Mouse (Mus musculus) kidney, postnatal 14 days (tissue): ENCODE results near the gene Ccdc78.

Experiments
- DNase-seq: peaks from one replicate; pipeline ENCODE4 v3.0.0; 2022; ENCODE audit warnings: mixed read lengths

Gene Ccdc78

DNA sequence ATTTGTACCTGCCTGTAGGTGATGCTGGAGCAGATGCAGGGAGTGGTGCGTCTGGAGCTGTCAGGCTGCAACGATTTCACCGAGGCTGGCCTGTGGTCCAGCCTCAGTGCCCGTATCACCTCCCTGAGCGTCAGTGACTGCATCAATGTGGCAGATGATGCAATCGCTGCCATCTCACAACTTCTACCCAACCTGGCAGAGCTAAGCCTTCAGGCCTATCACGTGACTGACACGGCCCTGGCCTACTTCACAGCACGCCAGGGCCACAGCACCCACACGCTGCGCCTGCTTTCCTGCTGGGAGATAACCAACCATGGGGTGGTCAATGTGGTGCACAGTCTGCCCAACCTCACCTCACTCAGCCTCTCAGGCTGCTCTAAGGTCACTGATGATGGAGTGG is 31.3 kb downstream of the Ccdc78 start:
- no peak for DNase-seq

DNA sequence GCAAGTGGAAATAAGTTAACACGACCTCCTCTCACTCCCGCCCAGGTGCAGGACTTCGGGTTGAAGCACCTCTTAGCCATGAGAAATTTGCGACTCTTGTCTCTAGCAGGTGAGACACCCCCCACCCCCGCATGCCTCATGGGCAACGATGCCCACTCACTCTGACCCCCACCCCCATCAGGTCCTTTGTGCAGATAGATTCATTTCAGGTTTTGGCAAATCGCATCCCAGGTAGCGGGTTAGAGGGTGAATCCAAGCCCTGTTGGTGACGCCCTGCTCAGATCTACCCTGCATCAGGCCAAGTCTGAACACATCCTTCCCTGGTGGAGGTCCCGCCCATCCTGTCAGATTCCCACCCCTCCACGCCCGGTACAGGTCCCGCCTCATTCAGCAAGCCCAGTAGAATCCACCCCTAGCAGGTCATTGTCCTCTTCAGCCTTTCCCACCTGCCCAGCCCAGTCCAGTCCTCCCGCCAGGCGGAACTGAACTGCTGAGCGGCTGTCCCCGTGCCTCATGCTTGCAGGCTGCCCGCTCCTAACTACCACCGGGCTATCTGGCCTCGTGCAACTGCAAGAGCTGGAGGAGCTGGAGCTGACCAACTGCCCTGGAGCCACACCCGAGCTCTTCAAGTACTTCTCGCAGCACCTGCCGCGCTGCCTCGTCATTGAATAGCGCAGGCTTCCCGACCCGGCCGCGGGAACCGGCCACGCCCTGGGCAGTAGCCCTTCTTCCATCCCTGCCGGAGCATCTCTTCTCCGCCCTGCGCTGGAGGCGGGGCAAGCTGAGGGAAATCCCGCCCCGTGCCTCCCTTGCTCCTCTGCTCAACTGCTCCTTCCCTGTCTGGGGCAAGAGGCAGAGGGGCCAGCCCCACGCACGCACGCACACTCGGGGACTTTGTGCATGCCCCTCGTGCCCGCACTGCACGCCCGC is 32.7 kb downstream of the Ccdc78 start:
- DNase-seq: no peak

DNA sequence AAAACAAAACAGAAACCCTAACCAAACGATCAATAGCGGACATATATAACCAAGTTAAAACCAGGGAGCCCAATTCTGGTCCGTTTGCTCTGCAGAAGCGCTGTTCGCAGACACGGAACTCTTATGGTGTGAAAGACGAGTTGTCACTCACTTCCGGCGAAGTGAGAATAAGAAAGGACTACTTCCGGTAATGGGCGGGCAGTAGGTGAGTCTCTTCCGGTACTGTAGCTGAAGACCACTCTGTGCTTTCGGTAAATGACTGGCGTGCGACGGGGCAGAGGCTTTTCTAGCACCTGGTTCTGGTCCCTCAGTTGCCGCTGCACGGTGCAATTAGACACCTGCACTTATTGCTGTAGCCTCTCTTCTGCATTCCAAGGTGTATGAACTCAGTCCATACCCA is 37.1 kb downstream of the Ccdc78 start, which contains the start of gene Wdr24:
Gene Wdr24 (plus strand): TSS at position 176 of the 400 bp plus-strand sequence.
- DNase-seq: peak; percentile 86

DNA sequence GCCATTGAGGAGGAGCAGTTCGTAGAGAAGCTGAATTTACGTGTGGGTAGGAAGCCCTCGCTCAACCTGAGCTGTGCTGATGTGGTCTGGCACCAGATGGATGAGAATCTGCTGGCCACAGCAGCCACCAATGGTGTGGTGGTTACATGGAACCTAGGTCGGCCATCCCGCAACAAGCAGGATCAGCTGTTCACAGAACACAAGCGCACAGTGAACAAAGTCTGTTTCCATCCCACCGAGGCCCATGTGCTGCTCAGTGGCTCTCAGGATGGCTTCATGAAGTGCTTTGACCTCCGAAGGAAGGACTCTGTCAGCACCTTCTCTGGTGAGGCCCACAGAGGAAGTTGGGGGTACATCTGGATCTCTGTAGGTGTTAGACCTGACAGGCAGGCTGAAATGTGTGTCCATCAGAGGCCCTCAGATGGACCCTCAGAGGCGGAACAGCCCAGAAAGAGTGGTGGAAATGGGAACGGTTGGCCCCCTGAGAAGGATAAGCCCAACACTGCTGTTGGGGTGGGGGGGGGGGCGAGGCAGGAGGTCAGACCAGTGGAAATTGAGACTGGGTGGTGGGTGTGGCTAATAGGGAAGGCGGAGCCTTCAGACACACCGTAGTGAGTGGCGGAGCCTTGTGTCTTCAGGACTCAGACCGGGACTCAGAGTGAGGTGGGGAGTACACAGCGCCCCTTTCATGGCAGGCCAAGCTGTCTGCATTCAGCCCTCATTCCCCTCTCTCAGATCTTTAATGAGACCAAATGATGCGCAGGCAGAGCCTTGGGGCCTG is 38.2 kb downstream of the Ccdc78 start:
- DNase-seq: no peak

- DNase-seq: no peak
Observed at GRCm38 (mm10) chr17:25825311-25825710, 38.9 kb downstream of the Ccdc78 start.

DNA sequence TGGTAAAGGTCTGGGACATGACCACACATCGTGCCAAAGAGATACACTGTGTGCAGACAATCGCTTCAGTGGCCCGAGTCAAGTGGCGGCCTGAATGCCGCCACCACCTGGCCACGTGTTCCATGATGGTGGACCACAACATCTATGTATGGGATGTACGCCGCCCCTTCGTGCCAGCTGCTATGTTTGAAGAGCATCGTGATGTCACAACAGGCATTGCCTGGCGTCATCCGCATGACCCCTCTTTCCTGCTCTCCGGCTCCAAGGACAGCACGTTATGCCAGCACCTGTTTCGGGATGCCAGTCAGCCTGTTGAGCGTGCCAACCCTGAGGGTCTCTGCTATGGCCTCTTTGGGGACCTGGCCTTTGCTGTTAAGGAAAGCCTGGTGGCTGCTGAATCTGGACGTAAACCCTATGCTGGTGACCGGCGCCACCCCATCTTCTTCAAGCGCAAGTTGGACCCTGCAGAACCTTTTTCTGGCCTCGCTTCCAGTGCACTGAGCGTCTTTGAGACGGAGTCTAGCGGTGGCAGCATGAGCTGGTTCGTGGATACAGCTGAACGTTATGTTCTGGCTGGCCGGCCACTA is 39.7 kb downstream of the Ccdc78 start:
- no peak for DNase-seq

DNA sequence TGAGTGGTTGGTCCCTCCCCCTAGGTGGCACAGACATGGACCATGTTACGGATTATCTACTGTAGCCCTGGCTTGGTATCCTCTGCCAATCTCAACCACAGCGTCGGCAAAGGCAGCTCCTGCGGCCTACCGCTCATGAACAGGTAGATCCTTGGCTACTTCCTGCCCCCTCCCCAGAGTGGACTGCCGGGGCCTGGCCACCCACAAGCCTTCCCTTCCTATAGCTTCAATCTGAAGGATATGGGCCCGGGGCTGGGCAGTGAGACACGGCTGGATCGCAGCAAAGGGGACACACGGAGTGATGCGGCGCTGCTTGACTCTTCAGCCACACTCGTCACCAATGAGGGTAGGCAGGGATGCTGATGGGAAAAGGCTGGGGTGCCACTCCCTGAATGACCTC is 40.6 kb downstream of the Ccdc78 start:
- no peak for DNase-seq

DNA sequence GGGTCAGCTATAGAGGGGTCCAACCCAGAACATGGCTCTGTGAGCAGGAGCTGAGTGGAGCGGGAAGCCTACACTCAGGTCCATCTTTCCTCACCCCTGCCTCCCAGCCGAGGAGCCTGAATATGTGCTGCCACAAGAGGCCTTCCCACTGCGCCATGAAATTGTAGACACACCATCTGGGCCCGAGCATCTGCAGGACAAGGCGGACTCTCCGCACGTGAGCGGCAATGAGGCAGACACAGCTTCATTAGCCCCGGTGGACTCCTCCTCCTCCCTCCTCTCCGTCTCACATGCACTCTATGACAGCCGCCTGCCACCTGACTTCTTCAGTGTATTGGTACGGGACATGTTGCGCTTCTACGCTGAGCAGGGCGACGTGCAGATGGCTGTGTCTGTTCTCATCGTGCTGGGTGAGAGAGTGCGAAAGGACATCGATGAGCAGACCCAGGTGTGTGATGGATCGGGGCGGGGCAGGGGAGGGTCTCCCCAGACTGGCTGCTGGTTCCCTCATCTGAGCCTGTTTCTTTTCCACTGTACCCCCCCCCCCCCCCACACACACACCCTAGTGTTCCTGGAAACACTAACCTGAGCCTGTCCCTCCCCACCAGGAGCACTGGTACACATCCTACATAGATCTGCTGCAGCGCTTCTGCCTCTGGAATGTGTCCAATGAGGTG is 41.3 kb downstream of the Ccdc78 start:
- no peak for DNase-seq

DNA sequence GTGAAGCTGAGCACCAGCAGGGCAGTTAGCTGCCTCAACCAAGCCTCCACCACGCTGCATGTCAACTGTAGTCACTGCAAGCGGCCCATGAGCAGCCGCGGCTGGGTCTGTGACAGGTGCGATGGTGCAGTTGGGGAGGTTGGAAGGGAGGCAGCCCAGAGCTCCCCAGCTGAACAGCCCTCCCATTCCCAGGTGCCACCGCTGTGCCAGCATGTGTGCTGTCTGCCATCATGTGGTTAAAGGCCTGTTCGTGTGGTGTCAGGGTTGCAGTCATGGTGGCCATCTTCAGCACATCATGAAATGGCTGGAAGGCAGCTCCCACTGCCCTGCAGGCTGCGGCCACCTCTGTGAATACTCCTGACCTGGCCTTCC is 41.8 kb downstream of the Ccdc78 start:
- no peak for DNase-seq

GRCm38 (mm10) chr17:25828712-25829557 is 42.6 kb downstream of the Ccdc78 start, which contains the start of gene Jmjd8:
Gene Jmjd8, plus strand, starts transcription at chr17:25828867.
- peak; percentile 88 for DNase-seq

- DNase-seq: no peak
Observed at GRCm38 (mm10) chr17:25829558-25830017, 43.2 kb downstream of the Ccdc78 start.

GRCm38 (mm10) chr17:25830200-25830753 is 43.9 kb downstream of the Ccdc78 start:
- DNase-seq: no peak

DNA sequence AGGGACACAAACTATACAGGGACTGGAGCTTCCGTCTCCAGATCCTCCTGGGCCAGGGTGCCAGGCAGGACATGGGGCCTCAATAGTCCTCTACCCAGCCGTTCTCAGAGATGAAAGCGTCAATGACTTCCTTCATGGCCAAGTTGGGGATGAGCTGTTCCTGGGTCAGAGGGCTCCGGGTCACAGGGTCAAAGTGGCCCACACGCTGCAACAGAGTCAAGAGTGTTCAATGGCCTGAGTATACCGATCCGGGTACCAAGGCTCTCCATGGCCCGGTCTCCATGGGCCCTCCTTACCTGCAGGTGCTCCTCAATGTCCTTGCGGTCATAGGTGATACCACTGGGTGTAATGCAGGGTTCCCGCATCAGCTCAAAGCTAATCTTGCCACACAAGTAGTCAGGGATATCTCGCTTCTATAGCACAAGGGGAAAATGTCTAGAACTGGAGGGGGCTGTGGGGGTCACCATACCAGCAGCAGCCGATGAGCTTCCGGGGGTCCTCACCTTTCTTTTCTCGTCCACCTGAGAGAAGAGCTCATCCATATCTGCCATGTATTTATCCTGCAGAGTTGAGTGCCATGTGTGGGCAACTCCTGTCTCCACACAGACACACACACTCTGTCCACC is 44.5 kb downstream of the Ccdc78 start:
- no peak for DNase-seq

- no peak for DNase-seq
Observed at GRCm38 (mm10) chr17:25831451-25832281, 45.3 kb downstream of the Ccdc78 start.

GRCm38 (mm10) chr17:25832436-25833290 is 46.3 kb downstream of the Ccdc78 start:
- DNase-seq: peak; percentile 100

- peak; percentile 97 for DNase-seq
Observed at GRCm38 (mm10) chr17:25833291-25833663, 46.9 kb downstream of the Ccdc78 start, which contains the start of gene Stub1. Gene Stub1, minus strand, starts transcription at chr17:25833404.

- peak; percentile 73 for DNase-seq
Observed at GRCm38 (mm10) chr17:25833961-25834594, 47.7 kb downstream of the Ccdc78 start.

GRCm38 (mm10) chr17:25834595-25835222 is 48.3 kb downstream of the Ccdc78 start:
- no peak for DNase-seq
